Mouse (Mus musculus): ENCODE results near the gene Prtg. TPM values are rescaled to one million over a fixed set of nuclear protein-coding genes. Genes with fewer than 3 reads are reported as not detected.

Gene Prtg
- polyA plus RNA-seq, 1 experiment: not detected

GRCm38 (mm10) chr9:72880225-72880960 lies 73.7 kb downstream of the Prtg start:
- no peaks in the 10 kb centered on the region for H3K9me3 ChIP-seq (ENCODE audit: control insufficient read depth, low read length)
- no peak overlapping the region for H3K4me3 ChIP-seq (replicated peaks)
- H3K27me3 ChIP-seq (ENCODE audit: control insufficient read depth): 0 out of 2 replicates have a peak, but pooled peaks cover 2% of the 10 kb centered on the region
- H3K36me3 ChIP-seq (ENCODE audit: control insufficient read depth): no peaks in the 10 kb centered on the region
- H3K4me1 ChIP-seq (ENCODE audit: control insufficient read depth): no peaks in the 10 kb centered on the region
- no peak for TF ChIP-seq GATA1 (IDR thresholded peaks at IDR 0.05; ENCODE audit: low read length)
- TF ChIP-seq TAL1 (IDR thresholded peaks at IDR 0.05; ENCODE audit: low read length): no peak

GRCm38 (mm10) chr9:72881026-72881768 lies 74.5 kb downstream of the Prtg start:
- no peak overlapping the region for H3K4me3 ChIP-seq (replicated peaks)
- H3K4me1 ChIP-seq (ENCODE audit: control insufficient read depth): no peaks in the 10 kb centered on the region
- TF ChIP-seq GATA1 (IDR thresholded peaks at IDR 0.05; ENCODE audit: low read length) (no peak), TAL1 (IDR thresholded peaks at IDR 0.05; ENCODE audit: low read length) (no peak)
- no peaks in the 10 kb centered on the region for H3K9me3 ChIP-seq (ENCODE audit: control insufficient read depth, low read length)
- no peaks in the 10 kb centered on the region for H3K36me3 ChIP-seq (ENCODE audit: control insufficient read depth)
- H3K27me3 ChIP-seq (ENCODE audit: control insufficient read depth): 0 out of 2 replicates have a peak, but pooled peaks cover 2% of the 10 kb centered on the region

- no peaks in the 10 kb centered on the region for H3K27me3 ChIP-seq (ENCODE audit: control insufficient read depth)
- no peak overlapping the region for H3K4me3 ChIP-seq (replicated peaks)
- no peaks in the 10 kb centered on the region for H3K36me3 ChIP-seq (ENCODE audit: control insufficient read depth)
- no peaks in the 10 kb centered on the region for H3K4me1 ChIP-seq (ENCODE audit: control insufficient read depth)
- TF ChIP-seq TAL1 (IDR thresholded peaks at IDR 0.05; ENCODE audit: low read length) (no peak), GATA1 (IDR thresholded peaks at IDR 0.05; ENCODE audit: low read length) (no peak)
- no peaks in the 10 kb centered on the region for H3K9me3 ChIP-seq (ENCODE audit: control insufficient read depth, low read length)
These were observed 77.3 kb downstream of the Prtg start for GRCm38 (mm10) chr9:72883940-72884339.

GRCm38 (mm10) chr9:72889777-72890176 lies 83.1 kb downstream of the Prtg start:
- no peak overlapping the region for H3K4me3 ChIP-seq (replicated peaks)
- no peaks in the 10 kb centered on the region for H3K9me3 ChIP-seq (ENCODE audit: control insufficient read depth, low read length)
- TF ChIP-seq GATA1 (IDR thresholded peaks at IDR 0.05; ENCODE audit: low read length) (no peak), TAL1 (IDR thresholded peaks at IDR 0.05; ENCODE audit: low read length) (no peak)
- H3K4me1 ChIP-seq (ENCODE audit: control insufficient read depth): no peaks in the 10 kb centered on the region
- H3K36me3 ChIP-seq (ENCODE audit: control insufficient read depth): no peaks in the 10 kb centered on the region
- no peaks in the 10 kb centered on the region for H3K27me3 ChIP-seq (ENCODE audit: control insufficient read depth)

GRCm38 (mm10) chr9:72890499-72891085 lies 83.9 kb downstream of the Prtg start:
- Histone ChIP-seq H3K36me3 (ENCODE audit: control insufficient read depth) (no peaks in the 10 kb centered on the region), H3K4me1 (ENCODE audit: control insufficient read depth) (no peaks in the 10 kb centered on the region), H3K27me3 (ENCODE audit: control insufficient read depth) (no peaks in the 10 kb centered on the region), H3K4me3 (replicated peaks) (no peak overlapping the region), H3K9me3 (ENCODE audit: control insufficient read depth, low read length) (0 out of 2 replicates have a peak, but pooled peaks cover 2% of the 10 kb centered on the region)
- no peak for TF ChIP-seq TAL1 (IDR thresholded peaks at IDR 0.05; ENCODE audit: low read length)
- TF ChIP-seq GATA1 (IDR thresholded peaks at IDR 0.05; ENCODE audit: low read length): no peak

GRCm38 (mm10) chr9:72892761-72893160 lies 86.1 kb downstream of the Prtg start:
- no peaks in the 10 kb centered on the region for H3K27me3 ChIP-seq (ENCODE audit: control insufficient read depth)
- H3K4me3 ChIP-seq (replicated peaks): no peak overlapping the region
- 0 out of 2 replicates have a peak, but pooled peaks cover 2% of the 10 kb centered on the region for H3K9me3 ChIP-seq (ENCODE audit: control insufficient read depth, low read length)
- H3K4me1 ChIP-seq (ENCODE audit: control insufficient read depth): no peaks in the 10 kb centered on the region
- no peak for TF ChIP-seq TAL1 (IDR thresholded peaks at IDR 0.05; ENCODE audit: low read length)
- no peak for TF ChIP-seq GATA1 (IDR thresholded peaks at IDR 0.05; ENCODE audit: low read length)
- no peaks in the 10 kb centered on the region for H3K36me3 ChIP-seq (ENCODE audit: control insufficient read depth)

- TF ChIP-seq TAL1 (IDR thresholded peaks at IDR 0.05; ENCODE audit: low read length) (no peak), GATA1 (IDR thresholded peaks at IDR 0.05; ENCODE audit: low read length) (no peak)
- H3K9me3 ChIP-seq (ENCODE audit: control insufficient read depth, low read length): 0 out of 2 replicates have a peak, but pooled peaks cover 2% of the 10 kb centered on the region
- no peak overlapping the region for H3K4me3 ChIP-seq (replicated peaks)
- no peaks in the 10 kb centered on the region for H3K36me3 ChIP-seq (ENCODE audit: control insufficient read depth)
- no peaks in the 10 kb centered on the region for H3K27me3 ChIP-seq (ENCODE audit: control insufficient read depth)
- H3K4me1 ChIP-seq (ENCODE audit: control insufficient read depth): no peaks in the 10 kb centered on the region
These were observed 88.2 kb downstream of the Prtg start for GRCm38 (mm10) chr9:72894796-72895352.

- peaks cover 8% of the 10 kb centered on the region for H3K4me1 ChIP-seq (ENCODE audit: control insufficient read depth)
- no peak for TF ChIP-seq TAL1 (IDR thresholded peaks at IDR 0.05; ENCODE audit: low read length)
- TF ChIP-seq GATA1 (IDR thresholded peaks at IDR 0.05; ENCODE audit: low read length): no peak
- no peaks in the 10 kb centered on the region for H3K27me3 ChIP-seq (ENCODE audit: control insufficient read depth)
- H3K9me3 ChIP-seq (ENCODE audit: control insufficient read depth, low read length): no peaks in the 10 kb centered on the region
- no peaks in the 10 kb centered on the region for H3K36me3 ChIP-seq (ENCODE audit: control insufficient read depth)
- H3K4me3 ChIP-seq (replicated peaks): no peak overlapping the region
These were observed 95.4 kb downstream of the Prtg start for GRCm38 (mm10) chr9:72902057-72902456.

- H3K9me3 ChIP-seq (ENCODE audit: control insufficient read depth, low read length): no peaks in the 10 kb centered on the region
- no peaks in the 10 kb centered on the region for H3K36me3 ChIP-seq (ENCODE audit: control insufficient read depth)
- TF ChIP-seq TAL1 (IDR thresholded peaks at IDR 0.05; ENCODE audit: low read length) (no peak), GATA1 (IDR thresholded peaks at IDR 0.05; ENCODE audit: low read length) (no peak)
- H3K4me1 ChIP-seq (ENCODE audit: control insufficient read depth): peaks cover 8% of the 10 kb centered on the region
- H3K4me3 ChIP-seq (replicated peaks): no peak overlapping the region
- H3K27me3 ChIP-seq (ENCODE audit: control insufficient read depth): no peaks in the 10 kb centered on the region
These were observed 95.9 kb downstream of the Prtg start for GRCm38 (mm10) chr9:72902611-72903010.
